Mouse (Mus musculus): ENCODE data around the gene Oaz1.
"Not testable (repeated sequence)": the region's sequence is repeated elsewhere in the genome, so short reads cannot be mapped to it uniquely, and the experiment has no call there.

Oaz1 gene

GRCm38 (mm10) chr10:80822528-80822927, 3.9 kb upstream of the Oaz1 start:
- no peak for DNase-seq (ENCODE audit: low read depth, low spot score)

GRCm38 (mm10) chr10:80823316-80823715, 3.1 kb upstream of the Oaz1 start:
- DNase-seq (ENCODE audit: low read depth, low spot score), result no peak

DNA sequence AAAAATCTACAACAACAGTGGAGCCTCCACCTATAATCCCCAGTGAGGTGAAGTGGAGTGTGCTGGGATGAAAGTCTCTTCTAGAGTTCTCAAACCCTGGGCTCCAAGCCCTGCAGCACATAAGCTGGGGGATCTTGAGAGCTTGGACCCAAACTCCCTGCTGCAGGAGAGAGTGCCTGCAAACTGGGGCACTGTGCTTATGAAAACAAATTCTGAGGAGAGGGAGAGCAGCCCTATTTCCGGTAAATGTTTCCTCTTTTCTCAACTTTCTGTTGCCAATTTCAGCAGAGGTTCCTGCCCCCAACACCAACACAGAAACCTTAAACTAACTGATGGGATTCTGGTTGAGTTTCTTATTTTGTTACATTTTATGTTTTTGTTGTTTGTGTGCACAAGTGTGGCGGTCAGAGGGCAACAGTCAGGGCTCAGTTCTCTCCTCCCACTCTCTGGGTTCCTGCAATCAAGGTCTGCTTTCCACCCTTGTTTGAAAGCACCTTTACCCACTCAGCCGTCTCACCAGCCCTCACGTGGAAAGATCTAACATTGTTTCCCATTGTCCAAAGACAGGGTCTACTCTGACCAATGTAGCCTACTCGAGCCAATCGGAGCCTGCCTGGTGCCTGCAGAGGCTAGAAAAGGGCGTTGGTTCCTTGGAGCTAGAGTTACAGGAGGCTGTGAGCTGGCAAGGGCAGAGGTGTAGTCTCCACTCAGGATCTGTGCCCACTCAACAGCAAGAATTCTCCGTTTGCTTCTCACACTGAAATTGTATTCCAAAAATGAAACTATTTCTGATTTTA, 2.4 kb upstream of the Oaz1 start:
- DNase-seq (ENCODE audit: low read depth, low spot score), result peak; percentile 47

DNA sequence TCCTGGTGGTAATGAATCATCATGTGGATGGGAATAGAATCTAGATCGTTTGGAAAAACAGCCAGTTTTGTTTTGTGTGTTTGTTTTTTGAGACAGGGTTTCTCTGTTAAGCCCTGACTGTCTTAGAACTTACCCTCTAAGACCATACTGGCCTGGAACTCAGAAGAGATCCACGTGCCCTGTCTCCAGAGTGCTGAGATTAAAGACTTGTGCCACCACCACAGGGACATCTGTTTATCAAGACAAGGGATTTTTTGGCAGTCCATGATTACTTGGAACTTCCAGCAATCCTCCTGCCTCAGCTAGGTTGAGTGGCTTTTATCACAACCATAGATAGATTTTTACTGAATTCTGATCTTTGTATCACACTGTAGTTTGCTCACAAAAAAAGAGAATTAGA, 1.6 kb upstream of the Oaz1 start:
- DNase-seq (ENCODE audit: low read depth, low spot score), result no peak

GRCm38 (mm10) chr10:80827063-80827869, 810 bp downstream of the Oaz1 start:
- no peak for DNase-seq (ENCODE audit: low read depth, low spot score)

DNA sequence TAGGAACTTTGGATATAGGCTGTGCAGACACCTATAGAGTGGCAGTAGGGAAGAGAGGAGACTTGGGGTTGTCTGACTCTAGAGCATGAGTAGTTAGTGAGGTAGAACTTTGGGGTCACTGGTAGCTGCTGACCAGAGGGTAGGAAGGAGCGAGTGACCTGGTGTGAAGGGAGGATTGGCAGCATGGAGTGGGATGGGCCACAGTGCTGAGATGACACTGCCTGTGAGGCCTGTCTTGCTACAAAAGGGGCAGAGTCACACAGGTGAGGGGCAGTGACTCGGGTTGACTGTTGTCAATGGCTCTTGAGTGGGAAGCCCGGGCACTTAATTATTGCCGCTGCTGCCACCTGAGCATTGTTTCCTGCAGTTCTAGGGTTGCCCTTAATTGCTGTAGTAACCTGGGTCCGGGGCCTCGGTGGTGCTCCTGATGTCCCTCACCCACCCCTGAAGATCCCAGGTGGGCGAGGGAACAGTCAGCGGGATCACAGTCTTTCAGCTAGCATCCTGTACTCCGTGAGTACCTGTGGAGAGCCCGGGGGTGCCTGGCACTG, 1.5 kb downstream of the Oaz1 start:
- DNase-seq (ENCODE audit: low read depth, low spot score), result no peak

DNA sequence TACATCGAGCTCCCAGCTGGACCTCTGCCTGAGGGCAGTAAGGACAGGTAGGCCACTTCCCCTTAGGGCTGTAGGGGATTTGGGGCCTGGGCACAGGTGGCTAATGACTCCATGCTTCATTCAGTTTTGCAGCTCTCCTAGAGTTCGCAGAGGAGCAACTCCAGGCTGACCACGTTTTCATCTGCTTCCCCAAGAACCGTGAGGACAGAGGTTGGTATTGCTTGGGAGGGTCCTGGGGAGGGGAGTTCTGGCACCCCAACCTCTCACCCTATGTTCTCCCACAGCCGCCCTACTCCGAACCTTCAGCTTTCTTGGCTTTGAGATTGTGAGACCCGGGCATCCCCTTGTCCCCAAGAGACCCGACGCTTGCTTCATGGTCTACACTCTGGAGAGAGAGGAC, 2.1 kb downstream of the Oaz1 start:
- not testable (repeated sequence) for DNase-seq (ENCODE audit: low read depth, low spot score)

DNA sequence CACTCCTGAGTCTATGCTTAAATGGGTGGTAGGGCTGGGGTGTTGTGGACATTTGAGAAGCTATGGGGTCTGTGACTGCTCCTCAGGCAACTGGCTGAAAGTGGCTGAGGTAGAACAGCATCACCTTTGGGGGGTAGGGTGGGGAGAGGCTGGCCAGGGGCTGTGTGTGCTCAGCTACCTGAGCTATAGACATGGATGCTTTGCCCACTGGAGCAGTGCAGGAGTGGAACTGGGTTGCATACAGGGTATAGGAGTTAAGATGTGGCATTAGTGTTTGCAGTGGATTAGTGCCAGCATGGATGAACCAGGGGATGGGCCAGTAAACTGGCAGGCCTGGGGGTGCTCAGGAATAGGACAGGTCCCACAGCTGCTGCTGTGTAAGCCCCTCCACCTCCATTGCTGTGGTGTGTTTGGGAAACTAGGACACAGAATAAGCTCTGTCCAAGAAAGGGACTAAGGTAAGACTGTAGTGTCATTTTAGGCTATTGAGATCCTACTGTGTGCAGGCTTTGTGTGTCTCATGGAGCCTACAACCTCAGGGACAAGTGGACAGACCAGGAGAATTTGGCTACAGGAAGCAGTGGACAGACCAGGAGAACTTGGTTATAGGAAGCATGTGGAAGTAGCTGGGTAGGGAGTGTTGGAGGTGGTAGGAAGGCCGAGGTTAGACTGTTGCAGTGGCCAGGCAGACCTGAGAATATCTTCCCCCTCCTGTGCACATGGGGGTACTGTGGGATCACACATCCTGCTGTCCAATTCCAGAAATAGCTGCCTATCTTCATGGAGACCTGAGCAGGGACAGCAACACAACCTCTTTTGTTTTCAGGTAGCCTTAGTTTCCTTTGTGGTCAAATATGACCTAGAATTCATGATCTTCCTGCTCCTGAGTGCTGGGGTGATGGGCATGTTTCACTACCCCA, 3.2 kb downstream of the Oaz1 start:
- no peak for DNase-seq (ENCODE audit: low read depth, low spot score)

- peak; percentile 52 for DNase-seq (ENCODE audit: low read depth, low spot score)
Measured at GRCm38 (mm10) chr10:80831136-80831535, 4.7 kb downstream of the Oaz1 start.

DNA sequence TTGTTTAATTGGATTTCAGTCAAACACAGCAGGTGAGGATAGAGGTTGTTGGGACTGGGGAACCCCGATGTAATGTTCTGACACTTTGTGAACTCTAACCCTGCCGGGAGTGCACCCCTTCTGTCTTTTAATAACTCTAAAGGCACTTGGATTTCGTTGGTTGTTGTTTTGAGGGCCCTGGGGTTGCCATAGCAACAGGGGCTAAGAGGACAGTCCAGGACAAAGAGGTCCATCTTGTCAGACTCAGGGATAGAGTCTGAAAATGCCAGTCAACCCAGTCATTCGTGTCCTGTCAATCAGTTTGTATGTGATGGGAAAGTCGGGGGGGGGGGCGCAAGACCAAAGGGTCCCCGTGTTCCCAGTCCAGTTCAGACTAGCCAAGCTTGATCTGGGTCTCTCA, 6.4 kb downstream of the Oaz1 start:
- DNase-seq (ENCODE audit: low read depth, low spot score), result no peak

- DNase-seq (ENCODE audit: low read depth, low spot score), result no peak
Measured at GRCm38 (mm10) chr10:80835617-80836016, 9.2 kb downstream of the Oaz1 start.

- DNase-seq (ENCODE audit: low read depth, low spot score), result no peak
Measured at GRCm38 (mm10) chr10:80836949-80837379, 10.5 kb downstream of the Oaz1 start.

- DNase-seq (ENCODE audit: low read depth, low spot score), result no peak
Measured at GRCm38 (mm10) chr10:80837827-80838226, 11.4 kb downstream of the Oaz1 start.

- DNase-seq (ENCODE audit: low read depth, low spot score), result no peak
Measured at GRCm38 (mm10) chr10:80838346-80838912, 12.0 kb downstream of the Oaz1 start.

GRCm38 (mm10) chr10:80839848-80840247, 13.4 kb downstream of the Oaz1 start:
- no peak for DNase-seq (ENCODE audit: low read depth, low spot score)

DNA sequence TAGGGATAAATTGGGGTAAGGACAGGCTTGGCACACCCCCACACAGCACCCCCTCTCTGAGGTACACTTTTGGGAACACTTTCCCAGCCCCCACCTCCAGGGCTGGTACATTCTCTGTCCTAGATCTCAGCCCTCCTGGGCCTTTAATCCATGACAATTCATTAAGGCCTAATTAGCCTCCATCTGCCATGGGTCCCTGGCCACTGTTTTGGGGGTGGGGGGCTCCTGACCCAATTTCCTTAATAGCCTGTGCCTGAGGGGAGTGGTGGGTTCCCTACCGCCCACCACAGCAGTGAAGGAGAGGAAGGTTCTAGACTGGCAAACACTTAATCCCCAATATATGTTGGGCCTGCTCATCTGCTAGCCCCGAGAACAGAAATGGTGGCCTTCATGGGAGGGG, 15.2 kb downstream of the Oaz1 start:
- no peak for DNase-seq (ENCODE audit: low read depth, low spot score)

- no peak for DNase-seq (ENCODE audit: low read depth, low spot score)
Measured at GRCm38 (mm10) chr10:80842334-80842733, 15.9 kb downstream of the Oaz1 start.

GRCm38 (mm10) chr10:80843087-80843930, 16.9 kb downstream of the Oaz1 start:
- DNase-seq (ENCODE audit: low read depth, low spot score), result no peak

DNA sequence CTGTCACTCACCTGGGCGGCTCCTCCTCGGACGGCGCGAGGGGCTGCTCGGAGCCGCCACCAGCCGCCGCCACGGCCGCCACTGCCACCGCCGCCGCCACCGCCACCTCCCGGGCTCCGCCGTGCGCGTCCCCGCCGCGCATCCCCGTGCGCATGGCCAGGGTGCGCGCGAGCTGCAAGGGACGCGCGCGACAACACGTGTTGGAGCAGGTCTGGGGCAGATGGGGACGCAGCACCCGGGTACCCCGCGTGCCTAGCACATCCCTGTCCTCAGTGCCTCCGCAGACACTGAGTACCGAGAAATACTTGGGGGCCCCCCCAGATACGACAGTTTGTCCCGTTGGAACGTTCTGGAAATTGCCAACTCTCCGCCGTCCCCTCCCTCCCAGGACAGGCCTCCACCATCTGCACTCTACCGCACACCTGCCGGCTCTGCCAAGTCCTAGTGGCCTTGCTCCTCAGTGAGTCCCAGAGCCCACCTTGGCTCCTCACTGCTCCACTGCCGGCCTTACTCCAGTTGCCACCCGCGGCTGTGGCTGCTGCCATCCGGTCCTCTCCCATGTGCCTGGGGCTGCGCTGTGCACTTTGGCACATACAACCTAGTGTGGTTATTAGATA, 17.6 kb downstream of the Oaz1 start, which contains the start of gene Lingo3:
Gene Lingo3 (minus strand): TSS at position 109 of the 617 bp plus-strand sequence.
- no peak for DNase-seq (ENCODE audit: low read depth, low spot score)
